Mouse (Mus musculus): ENCODE results near the gene Slit3. TPM values are rescaled to one million over a fixed set of nuclear protein-coding genes. Genes with fewer than 3 reads are reported as not detected.

Slit3 gene
- 3.3 TPM for polyA plus RNA-seq (2014; fragmentation: Illumina TruSeq; extraction: RNeasy Lipid Tissue Mini Kit (QIAGEN cat#74804))

DNA sequence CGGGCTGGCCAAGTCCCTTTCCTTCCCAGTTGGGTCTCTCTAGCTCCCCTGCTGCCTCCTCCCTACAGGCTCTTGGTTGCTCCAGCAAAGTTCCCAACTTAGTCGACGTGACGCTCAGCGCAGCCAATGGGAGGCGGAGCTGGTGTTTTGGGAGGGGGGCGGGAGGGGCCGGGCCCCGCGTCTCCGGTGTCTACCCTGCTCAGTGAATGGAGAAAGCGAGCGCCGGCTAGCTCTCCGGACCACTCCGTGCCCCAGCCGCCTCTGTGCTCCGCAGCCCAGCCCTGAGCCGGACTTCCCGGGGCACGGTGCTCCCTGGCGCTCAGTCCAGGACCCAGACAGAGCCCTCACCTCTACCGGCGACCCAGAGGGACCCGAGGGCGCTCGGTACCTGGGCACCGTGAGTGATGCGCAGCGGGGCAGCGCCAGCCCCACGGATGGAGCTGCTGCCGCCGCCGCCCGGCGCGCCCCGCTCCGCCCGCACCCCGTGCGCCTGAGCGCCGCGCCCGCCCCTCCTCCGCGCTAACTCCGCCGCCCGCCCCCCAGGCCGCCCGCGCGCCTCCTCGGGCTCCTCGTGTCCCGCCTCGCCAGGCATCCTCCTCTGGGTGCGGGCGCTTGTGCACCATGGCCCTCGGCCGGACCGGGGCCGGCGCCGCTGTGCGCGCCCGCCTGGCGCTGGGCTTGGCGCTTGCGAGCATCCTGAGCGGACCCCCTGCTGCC is at the start of gene Slit3:
Gene Slit3, plus strand, starts transcription at position 331 of the 717 bp plus-strand sequence.

Measured in ovary, adult 10 weeks (tissue).